Mouse (Mus musculus) mature B cell (primary cell): ENCODE results near the gene Sost.
"Not testable (repeated sequence)": the region's sequence is repeated elsewhere in the genome, so short reads cannot be mapped to it uniquely, and the experiment has no call there.

Experiments
- in situ Hi-C: fragments of 300-500 bp; cut with MboI; formaldehyde crosslinking; loops from 2 replicates; pipeline ENCODE4 v1.14.3; 2019

The Sost gene

DNA sequence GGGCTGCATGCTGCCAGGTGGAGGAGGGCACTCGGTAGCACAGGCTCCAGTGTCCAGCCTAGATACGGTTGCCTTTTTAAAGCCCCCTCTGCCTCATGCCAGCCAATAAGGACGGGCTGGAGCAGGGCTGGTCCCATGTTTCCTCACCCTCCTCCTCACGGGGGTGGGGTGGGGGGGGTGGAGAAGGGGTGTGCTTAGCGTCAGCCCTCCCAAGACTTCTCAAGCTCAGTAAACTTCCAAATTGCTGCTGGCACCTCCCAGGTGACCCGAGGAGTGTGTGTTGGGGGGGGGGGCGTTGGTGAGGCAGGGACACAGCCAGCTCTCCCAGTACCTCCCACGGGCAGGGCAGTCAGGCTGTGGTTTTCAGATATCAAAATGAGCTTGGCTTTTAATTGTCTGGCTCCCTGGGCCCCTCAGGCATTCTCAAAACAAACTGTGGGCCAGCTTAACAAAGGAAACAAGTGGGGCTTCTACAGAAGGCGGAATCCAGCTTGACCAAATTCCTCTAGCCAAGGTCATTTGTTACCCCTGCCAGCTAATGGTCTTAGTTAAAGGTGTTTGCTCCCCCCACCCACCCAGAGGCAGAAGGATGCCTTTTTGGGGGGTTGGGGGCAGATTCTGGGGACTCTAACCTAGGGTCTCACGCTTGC is at the start of gene Sost:
Sost (minus strand) TSS at position 51 of the 650 bp plus-strand sequence.
- in situ Hi-C loops, result loop anchor here (5.0 kb wide), 1 partner anchor 45 kb away; no protein-coding TSS in a partner anchor

GRCm38 (mm10) chr11:102016136-102016535 is 49.3 kb upstream of the Sost start:
- in situ Hi-C loops, result no loop called here

GRCm38 (mm10) chr11:102015472-102015871 is 48.7 kb upstream of the Sost start:
- in situ Hi-C loops, result no loop called here

- in situ Hi-C loops, result no loop called here
Observed at GRCm38 (mm10) chr11:102013201-102013600, 46.4 kb upstream of the Sost start.

DNA sequence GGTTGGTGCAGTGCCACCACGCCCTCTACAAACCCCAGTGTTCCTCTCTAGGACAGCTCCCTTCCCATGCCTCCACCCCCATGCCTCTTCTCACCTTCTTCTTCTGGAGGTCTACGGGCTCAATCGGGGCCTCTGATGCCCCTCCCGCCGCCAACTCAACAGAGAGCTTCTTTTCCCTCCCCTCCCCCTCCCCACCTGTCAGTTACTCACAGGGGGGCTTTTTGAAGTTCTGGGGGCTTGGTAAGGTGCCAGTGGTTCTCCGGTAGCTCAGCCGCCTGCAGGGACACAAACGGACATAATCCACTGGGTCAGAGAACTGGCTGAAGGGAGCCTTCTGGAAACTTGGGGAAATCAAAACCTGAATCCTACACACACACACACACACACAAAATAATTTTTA is 44.7 kb upstream of the Sost start:
- in situ Hi-C loops, result no loop called here

DNA sequence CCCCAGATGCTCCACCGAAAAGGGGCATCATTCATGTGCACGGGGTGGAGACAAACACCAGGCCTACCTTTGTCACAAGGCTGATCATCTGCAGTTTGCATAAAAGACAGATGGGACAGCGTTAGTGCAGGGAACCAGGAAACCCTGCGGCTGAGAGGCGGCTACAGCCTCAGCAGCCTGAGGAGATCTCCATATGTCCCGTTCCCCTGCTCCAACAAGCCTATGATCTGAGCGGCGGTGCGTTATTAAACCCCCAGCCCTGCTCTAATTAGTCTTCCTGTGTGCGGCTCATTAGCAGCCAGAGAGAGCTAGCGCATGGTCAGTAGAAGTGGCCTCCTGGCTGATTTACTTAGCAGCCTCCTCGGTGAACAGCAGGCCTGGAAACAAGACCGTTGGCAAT is 43.3 kb upstream of the Sost start:
- in situ Hi-C loops, result no loop called here

- in situ Hi-C loops, result no loop called here
Observed at GRCm38 (mm10) chr11:102008954-102009637, 42.3 kb upstream of the Sost start.

DNA sequence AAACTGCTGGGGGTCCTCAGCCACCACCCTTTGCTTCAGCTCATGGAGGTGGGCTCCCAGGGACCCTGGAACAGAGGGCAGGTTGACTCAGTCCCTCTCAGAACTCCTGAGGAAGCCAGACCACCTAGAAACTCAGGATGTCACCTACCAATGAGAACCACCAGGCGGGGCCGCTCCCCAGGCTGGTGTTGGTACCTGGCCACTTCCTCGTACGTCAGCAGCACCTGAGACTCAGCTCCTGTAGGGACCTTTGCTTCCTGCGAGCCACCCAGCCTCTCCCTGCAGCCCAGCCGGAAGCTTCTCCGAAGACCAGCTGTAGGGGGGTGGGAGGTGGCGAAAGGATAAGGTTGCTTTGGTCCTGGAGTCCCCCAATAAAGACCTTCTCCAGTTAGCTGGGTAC is 41.6 kb upstream of the Sost start:
- in situ Hi-C loops, result no loop called here

DNA sequence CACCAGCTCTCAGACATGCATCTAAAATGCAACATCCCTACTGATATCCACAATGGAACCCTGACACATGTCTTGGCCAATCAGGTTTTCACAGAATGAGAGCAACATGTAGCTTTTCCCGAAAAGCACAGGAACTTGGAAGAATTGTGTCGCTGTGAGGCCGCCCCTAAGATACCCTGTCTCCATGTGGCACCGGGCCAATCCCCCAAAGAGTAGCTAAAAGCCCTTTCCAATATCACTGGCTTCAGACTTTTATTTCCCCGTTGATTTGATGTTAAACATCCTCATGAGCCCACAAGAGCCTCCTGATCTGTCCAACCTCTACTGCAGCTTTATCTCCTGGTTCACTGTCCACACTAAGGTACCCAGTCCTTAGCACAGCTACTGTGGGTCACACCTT is 39.9 kb upstream of the Sost start:
- in situ Hi-C loops, result no loop called here

DNA sequence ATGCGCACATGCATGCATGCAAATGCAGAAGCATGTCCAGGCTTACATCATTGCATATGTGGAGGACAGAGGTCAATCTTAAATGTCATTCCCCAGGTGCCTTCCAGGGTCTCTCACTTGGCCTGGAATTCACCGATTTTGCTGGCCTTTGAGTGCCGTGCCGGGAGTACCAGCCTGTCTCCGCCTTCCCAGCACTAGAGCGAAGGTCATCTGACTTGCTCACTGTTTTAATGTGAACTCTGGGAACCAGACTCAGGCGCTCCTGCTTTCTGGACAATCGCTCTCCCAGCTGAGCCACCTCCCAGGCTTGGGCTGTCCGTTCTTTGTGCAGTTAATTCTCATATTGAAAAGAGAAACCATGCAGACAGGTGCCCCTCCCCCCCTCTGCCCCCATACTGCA is 39.5 kb upstream of the Sost start:
- in situ Hi-C loops, result no loop called here

DNA sequence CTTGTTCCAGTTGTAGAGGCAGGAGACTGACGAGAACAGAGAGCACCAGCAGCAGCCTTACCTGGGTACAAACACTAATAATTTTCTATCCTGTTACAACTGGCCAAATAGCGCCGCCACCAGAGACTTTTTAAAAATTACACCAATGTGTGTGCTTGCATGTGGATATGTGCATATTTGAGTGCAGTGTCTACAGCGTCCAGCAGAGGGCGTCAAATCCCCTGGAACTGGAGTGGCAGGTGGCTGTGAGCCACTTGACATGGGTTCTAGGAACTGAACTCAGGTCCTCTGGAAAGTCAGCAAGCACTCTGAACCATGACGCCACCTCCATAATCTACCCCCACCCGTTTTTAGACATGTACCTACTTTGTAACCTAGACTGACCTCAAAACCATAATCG is 37.4 kb upstream of the Sost start:
- in situ Hi-C loops, result no loop called here

DNA sequence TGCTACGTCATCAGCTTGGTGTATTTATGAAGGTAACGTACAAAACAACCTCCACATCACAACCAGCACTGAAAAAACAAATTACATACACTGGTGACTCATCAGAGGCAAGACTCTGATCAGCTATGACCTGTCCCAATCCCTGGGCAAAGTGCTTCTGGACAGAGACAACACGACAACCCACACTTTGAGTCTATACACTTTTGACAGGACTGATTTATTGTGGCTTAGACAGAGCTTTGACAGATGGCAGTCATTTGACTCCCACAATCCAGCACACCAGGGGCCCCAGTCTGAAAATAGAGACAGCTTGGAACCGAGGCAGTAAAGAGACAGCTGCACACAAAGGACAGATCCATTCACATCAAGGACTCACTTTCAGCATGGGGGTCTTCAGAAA is 32.7 kb upstream of the Sost start:
- in situ Hi-C loops, result no loop called here

DNA sequence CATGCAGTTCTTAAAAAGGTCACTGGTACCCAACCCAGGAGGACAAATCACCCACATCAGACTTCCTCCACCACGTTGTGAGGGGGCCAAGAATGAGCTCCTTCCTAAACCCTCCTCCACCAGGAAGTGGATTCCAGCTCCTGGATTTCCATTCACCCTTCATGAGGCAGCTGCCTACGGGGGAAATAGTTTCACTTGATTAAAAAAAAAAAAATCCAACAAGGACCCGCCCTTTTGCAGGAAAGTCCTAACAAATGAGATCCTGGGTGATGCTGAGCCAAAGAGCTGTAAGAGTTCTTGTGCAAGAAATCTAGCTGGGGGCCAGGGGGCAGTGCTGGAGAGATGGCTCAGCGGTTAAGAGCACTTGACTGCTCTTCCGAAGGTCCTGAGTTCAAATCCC is 31.4 kb upstream of the Sost start:
- in situ Hi-C loops, result no loop called here

DNA sequence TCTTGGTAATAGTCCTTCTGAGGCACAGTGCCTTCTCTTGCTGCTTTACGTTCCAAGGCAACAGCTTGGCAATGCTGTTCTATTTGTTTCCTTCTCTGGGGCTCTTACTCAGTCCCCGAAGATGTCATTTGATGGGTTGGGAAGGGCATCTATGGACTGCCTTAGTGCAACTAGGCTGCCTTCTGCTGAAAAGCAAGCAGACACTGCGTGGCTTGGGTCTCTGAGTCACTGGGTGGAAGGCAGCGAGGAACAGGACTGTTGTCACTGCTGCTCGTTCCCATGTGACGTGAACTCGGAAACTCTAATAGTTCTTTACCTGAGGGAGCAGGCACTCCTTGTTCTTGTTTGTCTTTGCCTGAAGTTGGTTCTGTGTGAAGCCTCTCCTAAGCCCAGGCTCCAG is 29.1 kb upstream of the Sost start:
- in situ Hi-C loops, result no loop called here

GRCm38 (mm10) chr11:101994100-101994499 is 27.3 kb upstream of the Sost start:
- in situ Hi-C loops, result no loop called here

DNA sequence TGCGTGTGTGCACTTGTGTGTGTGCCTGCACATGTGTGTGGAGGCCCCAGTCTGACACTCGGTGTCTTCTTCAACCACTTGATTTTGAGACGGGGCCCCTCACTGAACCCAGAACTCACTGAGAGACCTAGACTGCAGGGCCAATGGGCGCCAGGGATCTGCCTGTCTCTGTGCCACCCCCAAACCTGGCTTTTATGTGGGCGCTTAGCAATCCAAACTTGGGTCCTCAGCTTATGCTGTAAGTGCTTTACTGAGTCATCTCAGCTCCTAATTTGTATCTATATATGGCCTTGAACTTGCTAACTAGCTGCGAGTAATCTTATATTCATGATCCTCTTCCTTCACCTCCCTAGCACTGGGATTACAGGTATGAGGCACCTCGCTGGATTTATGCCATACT is 25.6 kb upstream of the Sost start:
- in situ Hi-C loops, result no loop called here

DNA sequence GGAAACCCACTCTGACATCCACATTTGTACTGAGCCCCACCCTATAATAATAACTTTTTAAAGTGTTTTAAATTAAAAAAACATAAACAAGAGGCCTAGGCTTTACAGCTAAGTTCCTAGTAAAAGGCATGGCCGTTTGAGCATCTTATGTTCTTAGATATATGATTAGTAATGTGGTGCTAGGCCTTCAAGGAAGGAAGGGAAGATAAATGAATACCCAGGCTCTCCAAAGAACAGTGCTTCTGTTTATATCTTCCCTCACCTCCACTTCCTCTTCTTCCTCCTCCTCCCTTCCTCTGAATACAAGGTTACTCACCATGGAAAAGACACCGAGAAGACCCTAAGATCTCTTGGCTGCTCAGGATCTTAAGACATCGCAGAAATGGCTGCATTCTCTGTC is 25.0 kb upstream of the Sost start:
- in situ Hi-C loops, result no loop called here

DNA sequence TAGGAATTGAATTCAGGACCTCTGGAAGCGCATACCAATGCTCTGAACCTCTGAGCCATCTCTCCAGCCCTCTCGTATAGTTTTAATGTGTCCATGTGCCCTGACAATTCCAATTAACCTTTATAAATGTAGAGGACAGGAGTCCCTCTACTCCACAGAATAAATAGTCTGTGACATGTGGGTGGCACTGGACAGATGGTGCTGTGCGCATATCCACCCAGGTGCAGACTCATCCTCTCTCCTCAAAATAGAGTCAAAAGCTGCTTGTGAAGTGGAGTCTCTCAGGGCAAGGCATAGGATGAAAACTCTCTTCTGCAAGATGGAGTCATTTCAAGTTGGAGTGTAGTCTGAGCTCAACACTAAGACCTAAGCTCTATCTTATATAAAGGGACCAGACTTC is 23.4 kb upstream of the Sost start:
- in situ Hi-C loops, result no loop called here

- in situ Hi-C loops, result no loop called here
Observed at GRCm38 (mm10) chr11:101986913-101987312, 20.1 kb upstream of the Sost start, which contains the start of gene Dusp3. Gene Dusp3, minus strand, starts transcription at chr11:101987013.

GRCm38 (mm10) chr11:101985990-101986389 is 19.2 kb upstream of the Sost start:
- in situ Hi-C loops, result no loop called here

GRCm38 (mm10) chr11:101985450-101985849 is 18.6 kb upstream of the Sost start:
- in situ Hi-C loops, result not testable (repeated sequence)

GRCm38 (mm10) chr11:101984054-101985025 is 17.5 kb upstream of the Sost start, which contains the start of gene Cfap97d1:
Gene Cfap97d1, plus strand, starts transcription at chr11:101984279.
- in situ Hi-C loops, result no loop called here
